Mouse (Mus musculus) kidney, adult 9 months (tissue): ENCODE measurements around the gene Parp9.

ENCODE experiments used
- DNase-seq: peaks from one replicate; pipeline ENCODE4 v3.0.0; 2022

Parp9 gene

GRCm38 (mm10) chr16:36008396-36008795 lies 70.1 kb downstream of the Parp9 start:
- no peak for DNase-seq

GRCm38 (mm10) chr16:36016335-36016734 lies 78.1 kb downstream of the Parp9 start:
- no peak for DNase-seq
